Mouse (Mus musculus) left cerebral cortex, adult 11 months (tissue): ENCODE measurements around the gene Lif.

Experiments used
- DNase-seq: peaks from one replicate; pipeline ENCODE4 v3.0.0; 2022; ENCODE audit warnings: low spot score

The Lif gene

GRCm38 (mm10) chr11:4231435-4231834 is 25.9 kb upstream of the Lif start:
- no peak for DNase-seq

GRCm38 (mm10) chr11:4232644-4233043 is 24.7 kb upstream of the Lif start:
- no peak for DNase-seq

GRCm38 (mm10) chr11:4235052-4235655 is 22.2 kb upstream of the Lif start:
- DNase-seq, result no peak

- no peak for DNase-seq
Measured at GRCm38 (mm10) chr11:4235665-4236545, 21.5 kb upstream of the Lif start, which contains the start of gene Osm. Gene Osm (plus strand): TSS chr11:4236420.

GRCm38 (mm10) chr11:4236546-4237067 is 20.8 kb upstream of the Lif start:
- DNase-seq, result no peak

- DNase-seq, result no peak
Measured at GRCm38 (mm10) chr11:4237389-4237912, 19.9 kb upstream of the Lif start.

- DNase-seq, result no peak
Measured at GRCm38 (mm10) chr11:4238167-4238566, 19.2 kb upstream of the Lif start.

- DNase-seq, result no peak
Measured at GRCm38 (mm10) chr11:4239691-4240090, 17.7 kb upstream of the Lif start.

- no peak for DNase-seq
Measured at GRCm38 (mm10) chr11:4240151-4240550, 17.2 kb upstream of the Lif start.

- no peak for DNase-seq
Measured at GRCm38 (mm10) chr11:4241180-4241579, 16.2 kb upstream of the Lif start.

GRCm38 (mm10) chr11:4246126-4246525 is 11.2 kb upstream of the Lif start:
- no peak for DNase-seq

- DNase-seq, result no peak
Measured at GRCm38 (mm10) chr11:4246623-4247022, 10.7 kb upstream of the Lif start.

- DNase-seq, result no peak
Measured at GRCm38 (mm10) chr11:4247201-4247959, 10.0 kb upstream of the Lif start.

- DNase-seq, result no peak
Measured at GRCm38 (mm10) chr11:4249151-4249550, 8.2 kb upstream of the Lif start.

- DNase-seq, result no peak
Measured at GRCm38 (mm10) chr11:4250290-4250689, 7.1 kb upstream of the Lif start.

GRCm38 (mm10) chr11:4251376-4251775 is 6.0 kb upstream of the Lif start:
- DNase-seq, result no peak

GRCm38 (mm10) chr11:4252886-4253285 is 4.5 kb upstream of the Lif start:
- no peak for DNase-seq

- no peak for DNase-seq
Measured at GRCm38 (mm10) chr11:4257756-4258155, 399 bp downstream of the Lif start.

GRCm38 (mm10) chr11:4258657-4259082 is 1.3 kb downstream of the Lif start:
- DNase-seq, result peak; percentile 51

GRCm38 (mm10) chr11:4260463-4261187 is 3.3 kb downstream of the Lif start:
- DNase-seq, result no peak

GRCm38 (mm10) chr11:4261188-4261494 is 3.8 kb downstream of the Lif start:
- no peak for DNase-seq

- DNase-seq, result no peak
Measured at GRCm38 (mm10) chr11:4261969-4262368, 4.6 kb downstream of the Lif start.
